Mouse (Mus musculus) cerebellum, adult 9-11 months (tissue): ENCODE data around the gene Zfp800.

Experiments used
- DNase-seq: peaks from one replicate; pipeline ENCODE4 v3.0.0; 2022

Gene Zfp800

GRCm38 (mm10) chr6:28308929-28309328 lies 88.9 kb downstream of the Zfp800 start:
- no peak for DNase-seq

DNA sequence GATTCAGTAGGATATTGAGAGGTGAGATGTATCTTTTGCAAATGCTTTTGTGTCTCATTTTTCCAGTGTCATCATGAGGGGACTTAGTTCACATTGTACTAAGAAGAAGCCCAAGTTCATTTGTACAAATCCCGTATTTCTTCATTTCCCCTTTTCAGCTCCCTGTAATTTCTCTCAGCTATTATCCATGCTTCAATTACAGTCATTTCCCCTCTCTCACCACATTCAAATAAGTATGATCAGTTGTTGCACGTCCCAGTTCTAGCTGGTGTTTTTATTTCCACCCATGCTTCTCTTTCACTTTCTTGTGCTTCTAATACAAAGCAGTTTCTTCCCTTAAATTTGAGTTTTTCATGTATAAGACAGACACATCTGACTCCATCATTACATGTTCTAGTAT lies 91.1 kb downstream of the Zfp800 start:
- no peak for DNase-seq

- no peak for DNase-seq
Observed at GRCm38 (mm10) chr6:28296306-28296705, 101.5 kb downstream of the Zfp800 start.

- DNase-seq = no peak
Observed at GRCm38 (mm10) chr6:28295581-28295980, 102.2 kb downstream of the Zfp800 start.

- DNase-seq = no peak
Observed at GRCm38 (mm10) chr6:28292810-28293209, 105.0 kb downstream of the Zfp800 start.

- DNase-seq = peak; percentile 50
Observed at GRCm38 (mm10) chr6:28279886-28280285, 117.9 kb downstream of the Zfp800 start.

DNA sequence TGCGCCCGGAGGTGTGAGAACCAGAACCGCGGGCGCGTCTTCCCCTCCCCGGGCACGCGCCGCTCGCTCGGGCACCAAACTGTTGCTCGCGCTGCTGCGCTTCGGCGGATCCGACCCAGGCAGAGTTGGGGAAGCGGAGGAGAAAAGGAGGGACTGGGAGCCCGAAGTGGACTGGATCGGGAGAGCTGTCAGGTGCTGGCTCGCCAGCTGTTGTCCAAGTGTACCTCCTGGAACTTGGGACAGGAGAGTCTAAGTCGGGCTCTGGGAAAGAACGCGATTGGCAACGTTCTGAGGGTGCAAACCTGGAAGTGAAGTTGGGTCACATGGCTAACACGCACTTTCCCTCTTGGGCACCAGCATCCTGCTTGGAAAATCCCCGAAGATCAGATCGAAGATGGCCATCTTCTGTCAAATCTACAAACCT lies 135.6 kb downstream of the Zfp800 start:
- no peak for DNase-seq

- peak; percentile 94 for DNase-seq
Observed at GRCm38 (mm10) chr6:28261307-28262197, 136.3 kb downstream of the Zfp800 start.

DNA sequence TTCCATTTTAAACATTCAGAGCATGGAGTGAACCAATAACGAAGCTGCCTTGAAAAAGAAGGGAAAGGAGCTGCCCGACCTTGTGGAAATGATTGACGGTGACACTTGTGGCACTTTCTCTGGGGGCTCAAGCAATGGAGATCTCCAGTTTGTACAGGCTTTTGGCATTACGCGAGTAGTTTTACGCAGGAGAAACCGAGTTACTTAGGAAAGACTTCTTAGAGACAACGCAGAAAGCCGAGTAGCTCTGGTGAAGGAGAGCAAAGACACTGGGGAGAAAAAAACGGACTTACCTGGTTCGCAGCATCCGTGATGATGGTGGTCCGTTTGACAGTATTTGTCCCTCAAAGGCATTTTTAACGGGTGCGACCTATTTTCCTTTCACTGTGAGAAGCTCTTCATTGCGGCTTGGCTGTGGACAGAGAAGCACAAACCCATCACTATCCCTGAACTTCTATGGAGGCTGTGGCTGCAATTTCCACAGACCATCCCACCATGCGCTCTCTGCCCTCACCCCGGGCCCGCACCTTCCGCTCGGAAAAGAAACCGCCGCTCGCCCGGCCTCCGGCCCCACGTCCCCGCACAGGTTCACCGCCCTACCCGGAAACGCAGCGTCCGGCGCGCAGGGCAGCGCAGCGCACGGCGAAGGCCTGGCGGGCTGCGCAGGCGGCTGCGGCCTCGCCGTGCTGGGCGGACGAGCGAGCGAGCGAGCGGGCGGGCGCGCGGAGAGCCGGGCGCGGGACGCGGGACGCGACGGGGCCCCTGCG lies 137.2 kb downstream of the Zfp800 start:
- peak; percentile 39 for DNase-seq

DNA sequence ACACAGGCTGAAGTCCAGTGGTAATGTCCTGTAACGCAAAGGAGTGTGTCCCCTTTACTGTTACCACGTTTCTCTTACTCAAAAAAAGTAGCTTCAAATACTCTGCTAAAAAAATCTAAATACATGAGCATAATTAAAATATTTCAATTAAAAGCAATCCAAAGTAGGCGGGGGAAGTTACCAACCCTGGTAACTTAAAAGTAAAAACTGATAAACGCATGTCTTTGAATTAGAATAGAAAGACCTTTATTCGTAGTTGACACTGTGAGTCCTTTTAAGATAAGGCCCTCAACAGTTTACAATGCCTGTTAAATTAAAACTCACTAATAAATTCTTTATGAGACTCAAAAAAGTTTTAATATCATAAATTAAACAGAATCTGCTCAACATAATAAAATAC lies 138.1 kb downstream of the Zfp800 start:
- no peak for DNase-seq

DNA sequence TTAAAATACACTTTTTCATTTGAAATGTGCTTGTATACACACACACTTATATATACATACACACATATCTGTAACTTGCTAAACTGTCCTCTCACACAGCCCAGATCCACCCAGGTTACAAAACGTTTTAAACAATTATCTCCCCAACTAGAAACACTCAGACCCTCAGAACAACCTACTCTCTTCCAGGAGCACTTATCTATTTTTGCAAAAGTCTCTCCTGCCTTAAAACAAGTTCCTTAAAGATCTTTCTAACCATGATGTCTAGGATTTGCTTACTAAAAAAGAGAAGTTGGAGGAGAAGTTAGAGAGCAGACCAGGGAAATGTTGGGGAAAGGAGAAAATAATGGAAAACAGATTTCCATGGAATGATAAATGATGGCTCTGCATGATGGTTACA lies 139.4 kb downstream of the Zfp800 start:
- no peak for DNase-seq

- DNase-seq = no peak
Observed at GRCm38 (mm10) chr6:28257772-28258171, 140.0 kb downstream of the Zfp800 start.

DNA sequence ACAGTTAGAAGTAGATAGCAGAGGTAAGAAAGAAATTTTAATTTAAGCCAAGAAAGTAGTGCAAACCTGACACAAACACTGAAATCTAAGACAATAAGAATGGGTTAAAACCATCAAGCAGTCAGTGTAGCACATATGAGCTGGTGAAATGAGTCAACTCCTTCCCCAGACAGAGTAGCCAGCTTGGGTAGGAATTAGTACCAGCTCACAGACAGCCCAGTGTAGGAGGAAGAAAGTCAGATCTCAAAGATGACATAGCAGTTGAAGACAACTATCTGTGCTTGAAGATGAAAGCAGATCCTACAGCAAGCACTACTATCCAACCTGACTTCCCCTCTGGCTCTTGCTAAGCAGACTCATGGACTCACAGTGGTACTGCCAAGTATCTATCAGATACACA lies 145.0 kb downstream of the Zfp800 start:
- no peak for DNase-seq

GRCm38 (mm10) chr6:28248211-28248610 lies 149.6 kb downstream of the Zfp800 start:
- DNase-seq = no peak

DNA sequence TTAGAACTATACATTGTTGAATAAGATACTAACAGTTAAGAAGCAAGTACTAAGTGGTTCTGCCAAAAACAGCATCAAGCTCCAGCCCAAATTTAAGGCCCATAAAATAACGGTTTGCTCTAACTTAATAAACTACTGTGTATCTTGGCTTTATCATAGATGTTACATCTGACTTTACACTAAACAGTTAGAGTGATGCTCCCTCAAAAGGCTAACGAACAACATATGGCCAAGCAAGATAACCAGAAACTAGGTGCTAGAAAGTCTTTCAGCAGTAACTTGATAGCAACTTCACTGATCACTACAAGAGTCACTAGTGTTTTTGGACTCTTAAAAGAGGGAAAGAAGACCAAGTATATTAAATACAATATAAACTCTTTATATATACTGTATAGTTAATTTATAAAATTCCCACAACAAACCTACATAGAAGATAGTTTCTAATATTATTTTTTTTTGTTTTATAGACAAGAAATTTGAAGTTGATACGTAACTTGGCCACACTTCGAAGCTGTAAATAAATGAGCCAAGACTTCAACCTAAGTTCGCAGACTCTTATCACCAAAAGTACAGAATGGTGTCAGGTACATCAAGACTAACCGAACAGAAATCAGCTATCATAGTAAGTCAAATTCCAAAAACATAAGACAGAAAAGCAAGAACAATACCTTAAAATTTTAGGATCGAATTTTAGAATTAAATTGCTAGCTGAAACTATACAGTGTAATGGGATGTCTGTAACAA lies 165.0 kb downstream of the Zfp800 start:
- no peak for DNase-seq

DNA sequence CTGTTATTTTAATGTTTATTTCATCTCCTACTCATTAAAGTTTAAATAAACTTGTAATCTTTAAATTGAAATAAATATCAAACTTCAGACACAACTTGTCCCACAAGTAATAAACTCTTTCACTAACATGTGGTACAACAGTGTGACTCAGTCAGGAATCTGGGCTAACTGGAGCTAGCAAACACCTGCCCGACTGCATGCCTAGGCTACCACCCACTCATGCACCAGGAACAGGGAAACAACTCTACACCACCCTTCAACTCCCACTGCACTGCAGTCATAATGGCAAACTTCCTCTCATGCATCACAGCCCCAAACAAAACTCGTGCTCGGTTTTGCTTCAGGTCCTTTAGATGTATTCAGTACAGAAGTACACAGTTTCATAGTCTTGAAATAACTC lies 169.7 kb downstream of the Zfp800 start:
- DNase-seq = no peak

DNA sequence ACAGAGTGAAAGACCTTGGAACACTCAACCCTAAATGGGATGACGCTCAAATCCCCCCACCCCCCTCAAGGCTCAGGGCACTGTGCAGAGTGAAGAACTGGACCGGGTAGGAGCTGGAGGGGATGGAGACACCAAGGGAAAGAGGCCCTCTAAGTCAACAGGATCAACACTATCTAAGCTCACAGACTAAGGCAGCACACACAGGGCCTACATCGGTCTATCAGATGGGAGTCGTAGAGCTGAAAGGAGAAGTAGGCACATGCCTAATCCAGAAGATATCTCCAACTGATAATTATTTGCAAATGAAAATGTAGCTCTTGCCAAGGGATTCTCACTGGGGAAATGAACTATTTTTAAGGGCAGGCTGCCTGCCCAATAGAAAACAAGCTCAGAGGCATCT lies 176.8 kb downstream of the Zfp800 start:
- DNase-seq = no peak

DNA sequence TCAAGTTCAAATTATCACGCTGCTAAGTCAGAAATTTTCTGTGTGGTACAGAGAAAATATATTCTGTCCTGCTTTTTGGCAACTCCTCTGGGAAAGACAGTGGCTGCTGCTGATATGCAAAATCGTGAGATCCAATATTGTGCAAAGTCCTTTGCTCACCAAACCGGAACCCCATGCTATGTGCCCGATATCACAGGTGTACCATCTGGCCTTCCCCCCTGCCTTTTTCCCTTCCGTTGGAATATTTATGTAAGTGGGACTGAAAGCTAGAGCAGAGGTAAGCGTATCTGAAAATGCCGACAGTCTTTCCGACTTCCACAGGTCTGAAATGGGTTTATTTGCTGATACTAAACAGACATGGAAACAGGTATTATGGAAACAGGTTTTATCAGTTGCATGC lies 179.4 kb downstream of the Zfp800 start:
- DNase-seq = peak; percentile 66

DNA sequence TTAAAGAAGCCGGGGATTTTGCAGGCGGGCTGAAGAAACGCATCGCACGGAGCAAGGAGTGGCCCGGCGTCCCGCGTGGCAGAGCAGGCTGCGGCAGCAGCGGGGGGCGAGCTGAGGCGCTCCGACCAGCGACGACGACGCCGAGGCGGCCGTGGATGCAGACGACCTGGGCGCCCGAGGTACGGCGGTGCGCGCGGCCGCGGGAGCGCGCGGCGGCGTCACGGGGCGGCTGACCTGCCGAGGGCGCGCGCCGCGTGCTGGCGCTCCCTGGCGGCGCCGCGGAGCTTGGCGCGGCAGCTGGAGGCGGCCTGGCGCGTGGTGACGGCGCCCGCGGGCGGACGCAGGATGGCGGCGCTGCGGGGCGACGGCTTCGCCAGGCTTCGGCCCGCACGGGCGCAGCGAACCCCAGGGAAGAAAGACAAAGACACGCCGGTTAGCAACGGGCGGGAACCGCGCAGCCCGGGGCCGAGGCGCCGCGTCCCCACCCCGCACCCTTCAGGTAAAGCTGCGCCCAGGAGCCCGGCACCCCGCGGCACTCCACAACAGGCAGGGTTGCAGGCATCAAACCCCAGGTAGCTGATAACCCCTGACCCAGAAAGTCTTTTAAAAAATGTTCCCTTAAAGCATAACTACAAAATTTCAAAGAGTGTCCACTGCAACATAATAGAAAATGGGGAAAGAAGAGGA lies 182.4 kb downstream of the Zfp800 start:
- DNase-seq = peak; percentile 85

GRCm38 (mm10) chr6:28214658-28215267 lies 183.0 kb downstream of the Zfp800 start:
- DNase-seq = no peak

- DNase-seq = no peak
Observed at GRCm38 (mm10) chr6:28203454-28203853, 194.4 kb downstream of the Zfp800 start.

DNA sequence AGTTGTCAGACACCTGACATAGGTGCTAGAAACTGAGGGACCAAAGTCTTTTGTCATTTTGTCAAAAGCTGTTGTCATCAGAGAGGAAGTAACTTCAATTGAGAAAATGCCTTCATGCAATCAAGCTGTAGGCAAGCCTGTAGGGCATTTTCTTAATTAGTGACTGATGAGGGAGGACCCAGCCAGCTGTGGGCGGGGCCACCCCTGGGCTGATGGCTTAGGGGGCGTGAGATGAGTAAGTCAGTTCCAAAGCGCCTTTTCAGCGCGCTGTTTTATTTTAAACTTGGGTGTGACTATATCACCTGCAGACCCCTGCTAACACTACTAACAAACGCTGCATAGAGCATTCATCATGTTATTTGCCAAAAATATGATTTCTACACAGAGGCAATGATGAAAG lies 195.0 kb downstream of the Zfp800 start:
- DNase-seq = no peak
